Mouse (Mus musculus) midbrain, embryonic 11.5 days (tissue): ENCODE data around the gene Slc22a18. TPM values are rescaled to one million over a fixed set of nuclear protein-coding genes. Genes with fewer than 3 reads are reported as not detected.
A peak's percentile ranks its signal among the peaks of the same experiment; 100 is the strongest.

ENCODE experiments used
- ATAC-seq: fragments of 200-750 bp; cut with Nextera tagmentation; 2 replicates; pipeline ENCODE4 v1.8.0; 2017; ENCODE audit warnings: moderate TSS enrichment, moderate library complexity; ENCODE audit not compliant: low FRiP score
- DNase-seq: peaks from one replicate; pipeline ENCODE4 v3.0.0; 2015; ENCODE audit warnings: low spot score; ENCODE audit errors: missing footprints
- H3K27ac ChIP-seq: fragments of 300-500 bp; sonication (generic); 2 replicates; pipeline ENCODE4 v1.5.1; 2014; ENCODE audit warnings: low read depth, low read length
- H3K27me3 ChIP-seq: fragments of 300-500 bp; sonication (generic); 2 replicates; pipeline ENCODE4 v1.6.1; 2014; ENCODE audit warnings: mild to moderate bottlenecking, low read length, moderate library complexity, mixed read lengths; ENCODE audit not compliant: control insufficient read depth, insufficient read depth
- H3K36me3 ChIP-seq: fragments of 300-500 bp; sonication (generic); 2 replicates; pipeline ENCODE4 v1.6.1; 2014; ENCODE audit warnings: mild to moderate bottlenecking, low read length, moderate library complexity, mixed read lengths; ENCODE audit not compliant: control insufficient read depth, insufficient read depth
- H3K4me1 ChIP-seq: fragments of 300-500 bp; sonication (generic); 2 replicates; pipeline ENCODE4 v1.6.1; 2014; ENCODE audit warnings: low read length; ENCODE audit not compliant: control insufficient read depth, insufficient read depth
- H3K4me2 ChIP-seq: fragments of 300-500 bp; sonication (generic); 2 replicates; pipeline ENCODE4 v1.6.1; 2014; ENCODE audit warnings: mild to moderate bottlenecking, moderate library complexity
- H3K4me3 ChIP-seq: fragments of 300-500 bp; sonication (generic); 2 replicates; pipeline ENCODE4 v1.5.1; 2014; ENCODE audit warnings: low read depth, low read length
- H3K9ac ChIP-seq: fragments of 300-500 bp; sonication (generic); 2 replicates; pipeline ENCODE4 v1.6.1; 2014; ENCODE audit warnings: low read length
- H3K9me3 ChIP-seq: fragments of 300-500 bp; sonication (generic); 2 replicates; pipeline ENCODE4 v1.6.1; 2016; ENCODE audit warnings: low read length; ENCODE audit not compliant: control insufficient read depth
- WGBS: fragments of 180-500 bp; shearing (Covaris S2); extraction: QIAGEN DNeasy Blood & Tissue Kit; methylation state at CpG from one replicate; pipeline ENCODE4 v1.1.7; 2014; 5-methylcytosine and 5-hydroxymethylcytosine counted together
- polyA plus RNA-seq: library from polyadenylated mRNA; unstranded; fragments of >200 nt; fragmentation: Nextera tagmentation; extraction: Ambion mirVana; gene quantifications from 2 replicates; pipeline ENCODE4 v1.2.1, GENCODE M21; 2014

The Slc22a18 gene
- polyA plus RNA-seq, 1 experiment from 2014 or later, result 0.16 TPM

DNA sequence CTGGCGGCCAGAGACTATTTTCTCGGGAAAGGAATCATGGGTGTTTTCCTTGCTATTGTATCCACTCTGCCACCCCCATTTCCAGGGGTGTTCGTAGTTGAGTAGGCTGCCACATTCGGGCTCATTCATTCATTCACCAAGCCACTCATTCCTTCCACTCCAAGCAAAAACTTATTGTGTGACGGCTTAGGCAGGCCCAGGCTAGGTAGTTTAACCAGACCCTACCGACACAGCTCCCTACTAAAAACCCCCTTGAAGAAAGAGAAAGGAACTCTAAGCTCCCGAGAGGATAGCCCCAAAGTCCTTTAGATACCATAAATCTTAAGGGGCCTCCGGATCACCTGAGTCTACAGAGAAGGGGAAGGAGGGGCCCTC is 29.0 kb upstream of the Slc22a18 start:
- Histone ChIP-seq H3K27me3 (peaks cover 13% of the 10 kb centered on the region), H3K4me2 (peak overlapping the region; percentile 32), H3K4me3 (no peak overlapping the region), H3K4me1 (peaks cover 34% of the 10 kb centered on the region), H3K36me3 (no peaks in the 10 kb centered on the region), H3K9me3 (no peaks in the 10 kb centered on the region), H3K27ac (peak overlapping the region; percentile 82), H3K9ac (peak overlapping the region; percentile 37)
- ATAC-seq (no peak), DNase-seq (peak; percentile 94)
- 19% methylated on average over 8 of the region's 8 CpGs for WGBS

DNA sequence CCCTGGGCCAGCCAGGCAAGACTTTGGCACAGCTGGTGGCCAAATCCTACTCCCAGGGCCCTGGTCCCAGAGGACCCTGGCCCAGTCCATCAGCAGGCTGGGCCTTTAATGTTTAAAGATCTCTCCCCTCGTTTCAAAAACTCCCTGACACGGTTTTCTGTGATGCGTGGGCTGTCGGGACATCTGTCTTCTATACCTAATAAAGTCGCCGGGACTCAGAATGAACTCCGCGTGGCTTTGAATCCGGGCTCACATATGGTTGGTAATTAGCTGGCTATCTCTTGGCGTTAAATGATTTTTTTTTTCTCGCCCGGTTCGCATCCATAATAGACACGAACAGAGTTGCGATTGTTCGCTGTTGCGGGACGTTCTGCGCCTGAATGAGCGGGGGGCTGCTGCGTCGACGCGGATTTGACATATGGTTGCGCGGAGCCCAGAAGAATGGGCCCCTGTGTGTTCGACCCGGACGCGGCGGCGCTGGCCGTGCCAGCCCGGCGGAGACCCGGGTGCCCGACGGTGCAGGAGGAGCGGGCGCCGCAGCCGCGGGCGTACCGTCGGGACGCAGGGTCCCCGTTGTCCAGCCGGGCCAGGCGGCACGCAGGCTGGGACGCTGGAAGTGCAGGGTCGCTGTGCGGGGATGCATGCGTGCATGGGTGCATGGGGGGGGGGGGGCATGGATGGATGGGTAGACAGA is 28.4 kb upstream of the Slc22a18 start:
- Histone ChIP-seq H3K27ac (peak overlapping the region; percentile 82), H3K27me3 (peaks cover 13% of the 10 kb centered on the region), H3K9me3 (no peaks in the 10 kb centered on the region), H3K9ac (peak overlapping the region; percentile 37), H3K4me2 (peak overlapping the region; percentile 32), H3K4me1 (peaks cover 34% of the 10 kb centered on the region), H3K4me3 (peak overlapping the region; percentile 28), H3K36me3 (no peaks in the 10 kb centered on the region)
- peak; percentile 58 for ATAC-seq
- 2% methylated on average over 54 of the region's 55 CpGs for WGBS
- peak; percentile 94 for DNase-seq

DNA sequence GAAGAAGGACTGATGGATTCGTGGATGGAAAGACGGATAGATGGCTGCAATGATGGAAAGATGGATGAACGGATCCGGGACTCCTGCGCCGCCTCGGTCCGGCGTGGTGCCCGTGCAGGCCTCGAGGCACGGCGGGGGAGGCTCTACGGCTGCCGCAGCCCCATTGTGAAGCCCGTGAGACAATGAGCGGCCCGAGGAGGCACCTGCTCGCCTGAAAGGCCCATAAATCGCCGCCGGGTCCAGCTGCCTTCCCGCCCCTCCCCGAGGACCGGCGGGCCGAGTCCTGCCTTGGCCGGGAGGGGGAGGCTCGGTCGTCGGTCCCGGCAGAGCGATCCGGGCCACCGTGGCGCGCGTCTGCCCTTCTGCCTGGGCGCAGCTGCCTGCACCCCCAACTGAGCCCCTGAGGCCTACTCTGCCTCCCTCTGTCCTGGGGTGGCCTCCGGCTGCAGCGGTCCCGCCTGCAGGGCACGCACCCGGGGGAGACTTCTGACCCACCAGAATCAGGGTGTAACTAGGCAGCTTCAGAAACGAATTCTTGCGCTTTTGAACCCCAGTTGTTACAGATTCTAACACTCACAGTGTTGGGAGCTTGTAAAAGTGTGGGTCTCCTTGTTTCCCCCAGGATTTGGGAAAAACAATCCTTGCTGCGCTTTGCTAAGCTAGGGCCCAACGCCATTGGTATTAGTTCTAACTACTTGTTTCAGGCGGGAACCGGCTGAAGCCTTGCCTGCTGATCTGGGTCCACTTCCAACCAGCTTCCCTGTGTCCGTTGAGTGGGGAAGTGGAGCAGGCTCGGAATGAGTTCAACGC is 27.7 kb upstream of the Slc22a18 start:
- WGBS, result 3% methylated on average over 52 of the region's 53 CpGs
- peak overlapping the region; percentile 32 for H3K4me2 ChIP-seq
- peak overlapping the region; percentile 28 for H3K4me3 ChIP-seq
- ATAC-seq (peak; percentile 77), DNase-seq (peak; percentile 94)
- no peaks in the 10 kb centered on the region for H3K36me3 ChIP-seq
- no peaks in the 10 kb centered on the region for H3K9me3 ChIP-seq
- peak overlapping the region; percentile 37 for H3K9ac ChIP-seq
- H3K4me1 ChIP-seq, result peaks cover 34% of the 10 kb centered on the region
- peak overlapping the region; percentile 82 for H3K27ac ChIP-seq
- peaks cover 13% of the 10 kb centered on the region for H3K27me3 ChIP-seq

DNA sequence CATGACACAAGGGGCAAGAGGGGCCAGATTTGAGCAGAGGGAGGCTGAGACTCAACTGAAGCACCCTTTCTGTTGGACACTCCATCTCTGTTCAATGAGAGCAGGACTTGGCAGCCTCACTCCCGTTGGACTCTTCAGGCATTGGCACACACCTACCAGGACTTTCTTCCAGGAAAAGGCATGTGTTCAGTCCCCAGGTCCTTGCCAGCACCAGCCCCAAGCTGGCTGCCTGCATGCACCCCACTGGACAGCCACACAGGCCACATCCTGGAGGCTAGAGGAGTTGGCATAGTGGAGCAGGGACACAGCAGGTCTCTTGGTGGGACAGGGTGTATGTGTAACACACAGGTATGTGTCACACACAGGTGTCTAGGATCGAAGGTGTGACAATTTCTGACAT is 26.4 kb upstream of the Slc22a18 start:
- no peaks in the 10 kb centered on the region for H3K36me3 ChIP-seq
- H3K4me3 ChIP-seq, result no peak overlapping the region
- ATAC-seq (no peak), DNase-seq (no peak)
- no peak overlapping the region for H3K9ac ChIP-seq
- WGBS, result 70% methylated on average over 2 of the region's 2 CpGs
- H3K9me3 ChIP-seq, result no peaks in the 10 kb centered on the region
- H3K27me3 ChIP-seq, result peaks cover 13% of the 10 kb centered on the region
- no peak overlapping the region for H3K4me2 ChIP-seq
- peaks cover 34% of the 10 kb centered on the region for H3K4me1 ChIP-seq
- H3K27ac ChIP-seq, result no peak overlapping the region

DNA sequence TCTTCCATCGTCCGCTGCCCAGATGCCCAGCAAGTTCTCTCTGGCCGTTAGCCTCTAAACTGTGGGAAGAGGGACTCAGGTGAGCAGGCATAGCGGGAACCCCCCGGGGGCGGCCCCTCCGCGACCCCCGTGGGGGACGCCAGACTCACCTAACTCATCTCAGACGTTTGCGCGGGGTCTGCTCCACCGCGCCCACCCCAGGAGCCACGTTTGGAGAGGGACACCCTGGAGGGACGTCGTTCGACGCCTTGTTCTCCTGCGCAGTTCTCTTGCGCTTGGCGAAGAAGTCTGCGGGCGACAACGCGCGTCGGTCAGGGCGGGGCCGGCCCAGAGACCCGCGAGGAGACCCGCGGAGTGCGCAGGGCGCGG is 14.6 kb upstream of the Slc22a18 start:
- H3K9ac ChIP-seq, result peak overlapping the region; percentile 78
- no peaks in the 10 kb centered on the region for H3K27me3 ChIP-seq
- DNase-seq, result no peak
- H3K4me3 ChIP-seq, result peak overlapping the region; percentile 44
- peaks cover 7% of the 10 kb centered on the region; the same call in 1 of the 2 replicates for H3K9me3 ChIP-seq
- peak overlapping the region; percentile 39 for H3K4me2 ChIP-seq
- H3K36me3 ChIP-seq, result no peaks in the 10 kb centered on the region
- no peak for ATAC-seq
- peak overlapping the region; percentile 33 for H3K27ac ChIP-seq
- 25% methylated on average over 38 of the region's 38 CpGs for WGBS
- H3K4me1 ChIP-seq, result peaks cover 2% of the 10 kb centered on the region; the same call in 1 of the 2 replicates

DNA sequence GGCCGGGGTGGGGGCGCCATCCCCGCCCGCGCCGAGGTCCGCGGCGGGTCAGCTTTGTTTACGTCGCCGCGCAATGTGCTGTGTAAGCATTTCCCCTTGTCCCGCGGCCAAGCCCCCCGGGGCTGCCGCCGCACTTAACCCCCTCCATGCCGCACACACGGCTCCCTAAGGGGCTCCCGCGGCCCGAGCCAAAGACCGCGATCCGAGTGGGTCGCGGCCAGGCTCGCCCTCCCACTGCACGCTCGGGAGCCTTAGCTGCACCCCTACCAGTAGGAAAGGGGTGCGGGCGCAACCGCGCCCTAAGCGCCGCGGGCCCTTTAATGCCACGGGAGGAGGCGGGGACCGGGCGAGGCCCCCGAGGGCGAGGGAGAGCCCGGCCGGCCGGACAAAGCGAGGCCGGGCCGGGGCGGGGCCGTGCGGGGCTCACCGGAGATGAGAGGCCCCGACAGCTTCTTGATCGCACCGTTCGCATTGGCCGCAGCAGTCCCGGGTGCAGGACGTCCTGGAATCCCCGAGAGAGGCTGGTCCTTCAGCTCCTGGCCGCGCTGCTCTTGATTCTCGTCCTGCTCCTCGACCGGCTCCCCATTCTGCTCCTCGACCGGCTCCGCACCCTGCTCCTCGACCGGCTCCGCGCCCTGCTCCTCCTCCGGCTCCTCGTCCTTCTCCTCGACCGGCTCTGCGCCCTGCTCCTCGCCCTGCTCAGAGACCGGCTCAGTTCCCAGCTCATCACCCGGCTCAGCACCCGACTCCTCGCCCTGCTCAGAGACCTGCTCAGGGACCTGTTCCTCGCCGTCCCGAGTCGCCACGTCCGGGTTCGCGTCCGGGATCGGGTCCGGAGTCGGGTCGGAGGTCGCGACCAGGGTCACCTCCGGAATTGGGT is 14.0 kb upstream of the Slc22a18 start:
- DNase-seq (peak; percentile 92), ATAC-seq (0 out of 2 replicates have a peak, but pooled peaks have one; percentile 3)
- 33% methylated on average over 100 of the region's 100 CpGs for WGBS
- Histone ChIP-seq H3K4me2 (peak overlapping the region; percentile 39), H3K4me1 (peaks cover 2% of the 10 kb centered on the region), H3K9me3 (peaks cover 7% of the 10 kb centered on the region; the same call in 1 of the 2 replicates), H3K36me3 (no peaks in the 10 kb centered on the region), H3K27ac (peak overlapping the region; percentile 33), H3K27me3 (no peaks in the 10 kb centered on the region), H3K9ac (peak overlapping the region; percentile 78), H3K4me3 (peak overlapping the region; percentile 44)

DNA sequence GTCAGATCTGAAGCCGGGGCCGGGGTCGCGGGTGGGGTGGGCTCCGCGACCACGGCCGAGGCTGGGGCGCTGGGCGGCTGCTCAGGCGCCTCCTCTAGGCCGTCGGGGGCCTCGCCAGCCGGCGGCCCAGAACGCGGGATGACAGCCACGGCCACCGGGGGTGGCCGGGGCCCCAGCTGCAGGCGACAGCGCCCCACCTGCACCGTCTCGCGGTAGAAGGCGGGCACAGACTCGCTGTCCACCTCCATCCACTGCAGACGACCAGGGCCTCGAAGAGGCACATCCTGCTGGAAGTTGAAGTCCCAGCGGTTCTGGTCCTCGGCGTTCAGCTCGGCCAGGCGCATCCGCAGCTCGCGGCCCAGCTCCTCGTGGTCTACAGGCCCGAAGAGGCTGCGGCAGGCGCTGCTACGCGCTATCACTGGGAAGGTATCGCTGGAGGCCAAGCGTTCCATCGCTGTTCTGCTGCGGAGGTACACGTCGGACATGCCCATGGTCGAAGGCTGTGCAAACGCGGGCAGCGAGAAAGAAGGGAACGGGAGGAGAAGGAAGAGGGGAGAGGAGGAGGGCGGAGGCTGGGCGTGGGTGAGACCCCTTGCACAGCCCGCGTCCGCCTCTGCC is 13.2 kb upstream of the Slc22a18 start:
- DNase-seq (peak; percentile 86), ATAC-seq (peak; percentile 25)
- H3K4me3 ChIP-seq, result peak overlapping the region; percentile 44
- no peaks in the 10 kb centered on the region for H3K36me3 ChIP-seq
- H3K27ac ChIP-seq, result peak overlapping the region; percentile 57
- WGBS, result 33% methylated on average over 56 of the region's 60 CpGs
- H3K9ac ChIP-seq, result peak overlapping the region; percentile 78
- peaks cover 7% of the 10 kb centered on the region; the same call in 1 of the 2 replicates for H3K9me3 ChIP-seq
- H3K4me2 ChIP-seq, result peak overlapping the region; percentile 39
- H3K4me1 ChIP-seq, result peaks cover 9% of the 10 kb centered on the region
- no peaks in the 10 kb centered on the region for H3K27me3 ChIP-seq

DNA sequence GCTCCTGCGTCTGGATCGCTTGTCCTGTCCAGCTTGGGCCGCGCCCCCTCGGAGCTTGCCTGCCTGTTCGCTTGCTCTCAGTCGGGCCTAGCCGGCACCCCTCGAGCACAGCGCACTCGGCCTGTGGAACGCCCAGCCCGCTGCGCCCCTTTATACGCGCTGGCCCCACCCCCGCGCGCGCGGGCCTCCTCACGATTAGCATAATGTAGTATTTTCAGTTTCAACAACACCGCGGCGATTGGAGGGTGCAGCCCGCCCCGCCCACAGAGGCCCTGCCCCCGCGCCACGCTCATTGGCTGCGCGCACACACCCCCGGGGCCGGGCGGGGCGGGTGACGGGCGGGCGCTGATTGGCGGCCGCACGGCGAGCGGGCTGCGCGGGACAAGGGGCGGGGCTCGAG is 12.7 kb upstream of the Slc22a18 start, which contains the start of gene Cdkn1c:
TSS of gene Cdkn1c (minus strand) at position 177 of the 400 bp plus-strand sequence.
- WGBS, result 32% methylated on average over 40 of the region's 48 CpGs
- peak within 1 kb of the TSS; percentile 44 for H3K4me3 ChIP-seq
- peak within 1 kb of the TSS; percentile 39 for H3K4me2 ChIP-seq
- no peaks in the 10 kb centered on the region; the same call in 1 of the 2 replicates for H3K27me3 ChIP-seq
- H3K27ac ChIP-seq, result peak within 1 kb of the TSS; percentile 57
- peaks cover 7% of the 10 kb centered on the region; the same call in 1 of the 2 replicates for H3K9me3 ChIP-seq
- peak within 1 kb of the TSS; percentile 78 for H3K9ac ChIP-seq
- DNase-seq (peak; percentile 97), ATAC-seq (peak; percentile 88)
- no peaks in the 10 kb centered on the region for H3K36me3 ChIP-seq
- peaks cover 9% of the 10 kb centered on the region for H3K4me1 ChIP-seq
